Mouse (Mus musculus) limb, embryonic 15.5 days (tissue): ENCODE results near the gene Ywhab. TPM values are rescaled to one million over a fixed set of nuclear protein-coding genes. Genes with fewer than 3 reads are reported as not detected.

Source experiments
- ATAC-seq: fragments of 200-750 bp; cut with Nextera tagmentation; 2 replicates; pipeline ENCODE4 v1.8.0; 2017; ENCODE audit warnings: low read depth, moderate TSS enrichment; ENCODE audit not compliant: insufficient number of reproducible peaks, low FRiP score, low TSS enrichment
- H3K27ac ChIP-seq: fragments of 300-500 bp; sonication (generic); 2 replicates; pipeline ENCODE4 v1.5.1; 2015; ENCODE audit warnings: moderate library complexity, mild to moderate bottlenecking, inconsistent platforms
- H3K27me3 ChIP-seq: fragments of 300-500 bp; sonication (generic); 2 replicates; pipeline ENCODE4 v1.6.1; 2015; ENCODE audit warnings: inconsistent platforms
- H3K36me3 ChIP-seq: fragments of 300-500 bp; sonication (generic); 2 replicates; pipeline ENCODE4 v1.6.1; 2015; ENCODE audit warnings: inconsistent platforms
- H3K4me1 ChIP-seq: fragments of 300-500 bp; sonication (generic); 2 replicates; pipeline ENCODE4 v1.6.1; 2015; ENCODE audit warnings: inconsistent platforms
- H3K4me2 ChIP-seq: fragments of 300-500 bp; sonication (generic); 2 replicates; pipeline ENCODE4 v1.6.1; 2015; ENCODE audit warnings: mild to moderate bottlenecking, inconsistent platforms
- H3K4me3 ChIP-seq: fragments of 300-500 bp; sonication (generic); 2 replicates; pipeline ENCODE4 v1.5.1; 2015; ENCODE audit warnings: mild to moderate bottlenecking, inconsistent platforms
- H3K9ac ChIP-seq: fragments of 300-500 bp; sonication (generic); 2 replicates; pipeline ENCODE4 v1.6.1; 2015; ENCODE audit warnings: inconsistent platforms
- H3K9me3 ChIP-seq: fragments of 300-500 bp; sonication (generic); 2 replicates; pipeline ENCODE4 v1.6.1; 2016; ENCODE audit warnings: inconsistent platforms
- WGBS: fragments of 180-500 bp; shearing (Covaris S2); methylation state at CpG from one replicate; pipeline ENCODE4 v1.1.7; 2015; 5-methylcytosine and 5-hydroxymethylcytosine counted together
- polyA plus RNA-seq: library from polyadenylated mRNA; unstranded; fragments of >200 nt; fragmentation: Nextera tagmentation; extraction: Ambion mirVana; gene quantifications from 2 replicates; pipeline ENCODE4 v1.2.1, GENCODE M21; 2015

Ywhab gene
- polyA plus RNA-seq, 1 experiment from 2014 or later = 298 TPM

DNA sequence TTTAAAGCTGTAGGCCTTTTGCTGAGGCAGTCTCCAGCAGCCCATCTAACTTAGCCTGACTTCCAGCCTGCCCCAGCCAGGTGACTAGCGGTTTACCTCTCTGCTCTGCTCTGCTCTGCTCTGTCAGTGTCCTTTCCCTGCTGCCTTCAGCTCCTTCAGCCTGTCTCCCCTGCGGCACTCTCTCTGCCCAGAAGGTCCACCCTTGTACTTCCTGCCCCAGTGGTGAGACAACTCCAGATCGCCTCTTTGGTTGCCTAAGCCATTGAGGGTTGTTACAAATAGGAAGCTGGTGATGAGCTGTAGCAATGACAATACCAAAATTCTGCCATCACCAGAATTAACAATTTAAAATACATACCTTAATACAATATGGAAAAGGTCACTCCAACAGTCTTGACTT, 16.2 kb downstream of the Ywhab start:
- no peaks in the 10 kb centered on the region for H3K27me3 ChIP-seq
- no peaks in the 10 kb centered on the region for H3K9me3 ChIP-seq
- 85% methylated on average over 3 of the region's 3 CpGs for WGBS
- peaks cover 45% of the 10 kb centered on the region for H3K36me3 ChIP-seq
- no peak overlapping the region for H3K9ac ChIP-seq
- ATAC-seq = no peak
- peaks cover 6% of the 10 kb centered on the region for H3K4me1 ChIP-seq
- H3K27ac ChIP-seq = no peak overlapping the region
- no peak overlapping the region for H3K4me3 ChIP-seq
- H3K4me2 ChIP-seq = no peak overlapping the region

DNA sequence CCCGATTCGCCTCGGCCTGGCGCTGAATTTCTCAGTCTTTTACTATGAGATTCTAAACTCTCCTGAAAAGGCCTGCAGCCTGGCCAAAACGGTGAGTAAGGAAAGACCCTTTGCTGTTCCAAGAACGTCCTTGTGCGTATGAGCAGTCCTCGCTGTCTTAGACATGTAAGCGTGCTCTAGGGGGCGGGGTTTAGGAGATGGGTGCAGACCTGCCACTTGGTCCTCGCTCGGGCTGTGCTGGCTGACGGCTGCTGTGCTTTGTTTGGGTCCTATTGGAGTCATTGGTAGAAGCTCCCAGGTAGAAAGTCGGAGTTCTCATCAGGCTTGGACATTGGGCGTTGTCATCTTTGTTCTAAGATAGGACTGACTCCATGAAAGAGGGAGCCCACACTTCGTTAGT, 20.5 kb downstream of the Ywhab start:
- no peaks in the 10 kb centered on the region for H3K4me1 ChIP-seq
- no peak overlapping the region for H3K4me2 ChIP-seq
- H3K9ac ChIP-seq = no peak overlapping the region
- H3K9me3 ChIP-seq = no peaks in the 10 kb centered on the region
- H3K27me3 ChIP-seq = no peaks in the 10 kb centered on the region
- no peak overlapping the region for H3K27ac ChIP-seq
- H3K4me3 ChIP-seq = no peak overlapping the region
- H3K36me3 ChIP-seq = peaks cover 80% of the 10 kb centered on the region
- WGBS = 96% methylated on average over 16 of the region's 16 CpGs
- no peak for ATAC-seq

DNA sequence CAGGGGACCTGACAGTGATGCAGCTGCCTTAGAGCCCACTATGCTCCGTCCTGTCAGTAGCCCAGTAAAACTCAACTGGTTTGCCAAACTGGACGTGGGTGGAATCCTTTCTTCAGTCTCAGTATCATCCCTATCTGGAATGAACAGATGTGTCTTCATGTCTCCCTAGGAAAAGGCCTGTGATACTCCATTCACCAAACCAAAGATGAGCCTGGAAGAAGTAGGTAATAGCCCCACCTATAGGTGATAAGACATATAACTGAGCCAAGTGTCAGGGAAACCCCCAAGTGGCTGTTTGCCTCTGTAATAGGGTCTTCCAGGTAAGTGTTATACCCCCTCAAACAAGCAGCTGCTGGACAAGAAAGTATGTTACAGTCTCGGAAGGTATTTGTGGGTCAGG, 24.1 kb downstream of the Ywhab start:
- no peaks in the 10 kb centered on the region for H3K27me3 ChIP-seq
- peaks cover 56% of the 10 kb centered on the region for H3K36me3 ChIP-seq
- no peak overlapping the region for H3K9ac ChIP-seq
- H3K27ac ChIP-seq = no peak overlapping the region
- H3K9me3 ChIP-seq = no peaks in the 10 kb centered on the region
- H3K4me3 ChIP-seq = no peak overlapping the region
- H3K4me2 ChIP-seq = no peak overlapping the region
- no peaks in the 10 kb centered on the region for H3K4me1 ChIP-seq
- 87% methylated on average over 3 of the region's 3 CpGs for WGBS
- no peak for ATAC-seq

DNA sequence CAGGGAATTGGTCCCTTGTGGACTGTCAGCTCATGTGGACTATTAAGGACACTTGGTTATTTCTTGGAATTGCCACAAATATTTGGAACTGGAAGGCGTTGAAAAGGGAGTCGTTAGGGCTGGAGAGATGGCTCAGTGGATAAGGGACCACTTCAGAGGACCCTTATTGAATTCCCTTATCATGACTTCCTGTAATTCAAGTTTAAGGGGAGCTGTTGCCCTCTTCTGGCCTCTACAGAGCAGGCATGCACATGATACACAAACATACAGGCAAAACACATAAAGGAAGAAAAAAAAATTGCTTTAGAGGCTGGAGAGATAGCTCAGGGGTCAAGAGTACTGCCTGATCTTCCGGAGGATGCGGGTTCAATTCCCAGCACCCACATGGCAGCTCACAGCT, 25.2 kb downstream of the Ywhab start:
- Histone ChIP-seq H3K9ac (no peak overlapping the region), H3K4me3 (no peak overlapping the region), H3K27ac (no peak overlapping the region), H3K4me2 (no peak overlapping the region), H3K4me1 (no peaks in the 10 kb centered on the region), H3K27me3 (no peaks in the 10 kb centered on the region), H3K9me3 (no peaks in the 10 kb centered on the region), H3K36me3 (peaks cover 45% of the 10 kb centered on the region)
- ATAC-seq = no peak
- 86% methylated on average over 4 of the region's 4 CpGs for WGBS

DNA sequence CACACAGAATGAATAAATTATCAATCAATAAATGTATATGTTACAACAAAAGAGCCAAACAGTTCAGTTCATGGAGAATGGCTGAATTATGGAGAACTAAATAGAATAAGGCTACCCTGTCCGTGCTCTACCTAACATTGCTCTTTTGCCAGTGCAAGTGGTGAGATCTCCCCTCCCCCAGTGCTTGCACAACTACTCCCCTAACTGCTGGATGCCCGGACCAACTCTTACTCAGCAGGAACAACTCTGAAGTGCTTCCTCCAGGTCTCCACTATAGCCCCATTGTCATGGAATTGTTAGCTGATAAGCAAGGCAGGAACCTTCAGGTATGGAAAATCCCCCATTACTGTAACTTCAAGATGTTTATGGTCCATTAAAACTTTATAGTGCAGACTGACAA, 27.3 kb downstream of the Ywhab start:
- Histone ChIP-seq H3K9ac (no peak overlapping the region), H3K27me3 (no peaks in the 10 kb centered on the region), H3K36me3 (peaks cover 24% of the 10 kb centered on the region), H3K27ac (no peak overlapping the region), H3K4me2 (no peak overlapping the region), H3K4me1 (no peaks in the 10 kb centered on the region), H3K9me3 (no peaks in the 10 kb centered on the region), H3K4me3 (no peak overlapping the region)
- WGBS = 43% methylated on average over 2 of the region's 2 CpGs
- no peak for ATAC-seq

DNA sequence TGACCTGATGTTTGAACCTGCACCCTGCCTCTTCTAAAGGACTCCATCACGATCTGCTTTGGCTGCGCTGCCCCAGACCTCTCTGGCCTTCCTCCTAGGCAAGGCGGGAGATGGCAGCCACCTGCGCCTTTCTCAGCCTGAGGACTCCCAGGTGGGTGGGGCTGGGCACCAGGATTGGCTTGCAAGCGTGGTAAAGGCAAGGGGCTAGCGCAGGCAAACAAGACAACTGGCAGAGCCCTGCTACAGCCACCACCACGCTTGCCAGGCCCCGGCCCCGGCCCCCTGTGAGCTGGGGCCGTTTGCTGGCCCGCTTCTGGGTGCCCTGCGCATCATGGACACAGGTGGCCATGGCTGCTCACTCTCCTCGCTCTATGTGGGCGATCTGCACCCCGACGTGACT, 30.4 kb downstream of the Ywhab start, which contains the start of gene Pabpc1l:
Pabpc1l (plus strand) TSS at position 301 of the 400 bp plus-strand sequence.
- 83% methylated on average over 16 of the region's 16 CpGs for WGBS

DNA sequence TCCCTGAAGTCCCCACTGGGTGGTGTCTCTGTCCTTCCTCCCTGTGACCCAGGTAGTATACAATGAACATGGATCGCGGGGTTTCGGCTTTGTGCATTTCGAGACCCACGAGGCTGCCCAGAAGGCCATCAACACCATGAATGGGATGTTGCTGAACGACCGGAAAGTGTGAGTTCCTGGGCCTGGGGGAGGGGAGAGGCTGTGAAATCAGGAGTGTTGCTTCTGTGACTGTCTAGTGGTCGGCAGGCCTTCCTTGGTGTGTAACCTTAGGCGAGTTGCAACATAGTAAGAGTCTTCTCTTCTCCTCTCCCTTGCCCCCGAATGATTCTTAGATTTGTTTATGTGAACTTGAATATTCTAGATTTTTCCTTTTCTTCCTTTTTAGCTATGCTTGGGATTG, 36.4 kb downstream of the Ywhab start:
- no peaks in the 10 kb centered on the region for H3K4me1 ChIP-seq
- H3K4me2 ChIP-seq = no peak overlapping the region
- H3K27me3 ChIP-seq = no peaks in the 10 kb centered on the region
- no peak overlapping the region for H3K9ac ChIP-seq
- no peak overlapping the region for H3K27ac ChIP-seq
- no peak overlapping the region for H3K4me3 ChIP-seq
- 69% methylated on average over 10 of the region's 10 CpGs for WGBS
- H3K36me3 ChIP-seq = no peaks in the 10 kb centered on the region
- H3K9me3 ChIP-seq = no peaks in the 10 kb centered on the region
- ATAC-seq = no peak

More for the DNA sequence above, 30.4 kb downstream of the Ywhab start, which contains the start of gene Pabpc1l:
- no peak for ATAC-seq
- H3K4me3 ChIP-seq = no peak within 1 kb of the TSS
- H3K27ac ChIP-seq = no peak within 1 kb of the TSS
- H3K27me3 ChIP-seq = no peaks in the 10 kb centered on the region
- no peak within 1 kb of the TSS for H3K4me2 ChIP-seq
- no peak within 1 kb of the TSS for H3K9ac ChIP-seq
- H3K4me1 ChIP-seq = no peaks in the 10 kb centered on the region
- H3K9me3 ChIP-seq = no peaks in the 10 kb centered on the region
- no peaks in the 10 kb centered on the region; the same call in 1 of the 2 replicates for H3K36me3 ChIP-seq

DNA sequence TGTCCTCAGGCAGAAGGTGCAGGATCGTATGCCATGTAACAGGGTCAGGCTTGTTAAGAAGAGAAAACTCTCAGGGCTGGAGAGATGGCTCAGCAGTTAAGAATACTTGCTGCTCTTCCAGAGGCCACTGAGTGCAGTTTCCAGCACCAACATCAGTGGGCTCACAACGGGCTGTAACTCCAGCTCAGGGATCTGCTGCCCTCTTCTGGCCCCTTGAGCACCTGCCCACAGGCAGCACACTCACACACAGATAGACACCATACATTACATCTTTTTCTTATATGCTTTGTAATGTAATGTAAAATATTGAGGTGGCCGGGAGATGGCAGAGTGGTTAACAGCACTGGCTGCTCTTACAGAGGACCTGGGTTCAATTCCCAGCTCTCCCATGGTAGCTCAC, 38.2 kb downstream of the Ywhab start:
- Histone ChIP-seq H3K4me3 (no peak overlapping the region), H3K9ac (no peak overlapping the region), H3K4me1 (peaks cover 3% of the 10 kb centered on the region), H3K27me3 (no peaks in the 10 kb centered on the region), H3K9me3 (no peaks in the 10 kb centered on the region), H3K27ac (no peak overlapping the region), H3K36me3 (no peaks in the 10 kb centered on the region), H3K4me2 (no peak overlapping the region)
- no peak for ATAC-seq
- WGBS = 92% methylated on average over 3 of the region's 3 CpGs

DNA sequence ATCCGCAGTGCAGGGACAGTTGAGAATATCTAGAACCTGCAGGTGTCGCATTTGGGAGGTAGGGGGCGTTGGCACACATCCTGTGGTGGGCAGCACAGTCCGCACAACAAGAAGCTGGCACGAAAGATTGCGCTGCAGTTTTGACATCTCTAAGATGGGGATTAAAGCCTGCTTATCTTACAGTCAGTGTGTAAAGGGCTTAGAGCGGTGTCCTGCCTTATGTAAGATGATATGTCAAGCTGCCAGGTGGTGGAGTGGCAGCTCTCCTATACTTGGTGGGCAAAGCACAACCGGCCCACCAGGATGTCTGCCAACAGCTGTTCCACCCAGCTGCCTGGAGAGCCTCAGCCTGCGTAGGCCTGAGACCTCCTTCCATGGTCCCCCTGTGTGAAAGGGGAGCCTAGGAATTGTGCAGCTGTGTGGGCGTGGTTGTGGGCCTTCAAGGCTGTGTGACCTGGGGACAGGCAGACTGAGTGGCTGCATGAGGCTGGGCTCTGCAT, 41.8 kb downstream of the Ywhab start:
- 54% methylated on average over 10 of the region's 10 CpGs for WGBS
- Histone ChIP-seq H3K4me3 (no peak overlapping the region), H3K4me2 (no peak overlapping the region), H3K9ac (no peak overlapping the region), H3K27me3 (no peaks in the 10 kb centered on the region), H3K9me3 (no peaks in the 10 kb centered on the region), H3K27ac (no peak overlapping the region), H3K36me3 (no peaks in the 10 kb centered on the region), H3K4me1 (peaks cover 3% of the 10 kb centered on the region)
- ATAC-seq = peak; percentile 76

DNA sequence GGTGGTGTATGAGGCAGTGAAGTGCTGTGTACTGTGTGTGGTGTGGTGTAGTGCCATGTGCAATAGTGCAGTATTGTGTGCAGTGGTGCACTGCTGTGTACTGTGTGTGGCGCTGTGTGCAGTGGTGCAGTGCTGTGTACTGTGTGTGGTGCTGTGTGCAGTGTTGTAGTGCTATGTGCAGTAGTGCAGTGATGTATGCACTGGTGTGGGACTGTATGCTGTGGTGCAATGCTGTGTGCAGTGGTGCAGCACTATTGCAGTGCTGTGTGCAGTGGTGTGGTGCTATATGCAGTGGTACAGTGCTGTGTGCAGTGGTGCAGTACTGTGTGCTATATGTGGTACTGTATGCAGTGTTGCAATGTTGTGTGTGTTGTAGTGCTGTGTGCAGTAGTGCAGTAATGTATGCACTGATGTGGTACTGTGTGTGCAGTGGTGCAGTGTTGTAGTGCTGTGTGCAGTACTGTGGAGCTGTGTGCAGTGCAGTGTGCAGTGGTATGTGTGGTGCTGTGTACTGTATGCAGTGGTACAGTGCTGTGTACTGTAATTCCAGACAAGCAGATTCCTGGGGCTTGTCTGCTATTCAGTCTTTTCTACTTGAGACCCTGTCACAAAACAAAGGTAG, 43.8 kb downstream of the Ywhab start:
- WGBS = 93% methylated on average over 1 of the region's 1 CpGs
- Histone ChIP-seq H3K4me1 (peaks cover 3% of the 10 kb centered on the region), H3K27ac (no peak overlapping the region), H3K4me2 (no peak overlapping the region), H3K27me3 (no peaks in the 10 kb centered on the region), H3K36me3 (no peaks in the 10 kb centered on the region), H3K4me3 (no peak overlapping the region), H3K9ac (no peak overlapping the region), H3K9me3 (no peaks in the 10 kb centered on the region)
- ATAC-seq = no peak

DNA sequence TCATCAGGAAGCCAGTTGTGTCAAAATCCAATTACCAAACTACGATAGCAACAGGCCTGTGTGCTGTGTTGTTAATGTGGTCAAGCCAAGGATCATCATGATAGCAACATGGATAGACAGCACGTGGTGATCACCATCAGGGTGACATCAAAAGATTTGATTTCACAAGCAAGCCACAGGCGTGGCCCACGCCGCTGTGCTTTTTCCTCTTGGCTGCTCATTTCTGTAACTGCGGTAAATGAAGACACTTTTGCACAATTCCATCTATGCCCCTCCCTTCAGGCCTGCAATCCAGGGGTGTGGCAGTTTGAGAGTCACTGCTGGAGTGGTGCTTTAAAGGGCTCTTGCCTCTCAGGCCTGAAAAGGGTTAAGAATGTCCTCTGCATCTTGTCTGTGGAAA, 46.2 kb downstream of the Ywhab start:
- no peaks in the 10 kb centered on the region for H3K9me3 ChIP-seq
- H3K36me3 ChIP-seq = no peaks in the 10 kb centered on the region
- H3K27me3 ChIP-seq = no peaks in the 10 kb centered on the region
- no peak overlapping the region for H3K4me3 ChIP-seq
- no peak overlapping the region for H3K27ac ChIP-seq
- no peak overlapping the region for H3K4me2 ChIP-seq
- no peak for ATAC-seq
- 80% methylated on average over 6 of the region's 6 CpGs for WGBS
- H3K4me1 ChIP-seq = peaks cover 3% of the 10 kb centered on the region
- H3K9ac ChIP-seq = no peak overlapping the region

DNA sequence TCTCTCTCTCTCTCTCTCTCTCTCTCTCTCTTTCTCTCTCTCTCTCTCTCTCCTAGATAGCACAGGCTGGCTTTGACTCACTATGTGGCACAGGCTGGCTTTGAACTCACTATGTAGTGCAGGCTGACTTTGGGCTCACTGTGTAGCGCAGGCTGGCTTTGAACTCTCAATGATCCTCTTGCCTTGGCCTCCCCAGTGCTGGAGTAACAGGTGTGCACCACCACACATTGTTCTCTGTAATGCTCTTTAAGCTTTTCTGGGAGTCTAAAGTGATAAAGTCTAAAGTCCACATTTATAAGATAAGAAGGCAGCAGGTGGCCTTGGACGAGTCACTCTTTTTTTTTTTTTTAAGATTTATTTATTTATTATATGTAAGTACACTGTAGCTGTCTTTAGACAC, 46.8 kb downstream of the Ywhab start:
- Histone ChIP-seq H3K4me3 (no peak overlapping the region), H3K4me2 (no peak overlapping the region), H3K9ac (no peak overlapping the region), H3K27ac (no peak overlapping the region), H3K4me1 (peaks cover 3% of the 10 kb centered on the region), H3K27me3 (no peaks in the 10 kb centered on the region), H3K36me3 (no peaks in the 10 kb centered on the region), H3K9me3 (no peaks in the 10 kb centered on the region)
- 78% methylated on average over 2 of the region's 2 CpGs for WGBS
- no peak for ATAC-seq
